Mouse (Mus musculus) spleen, postnatal 36 days (tissue): Measurements from ENCODE around the gene Zfp866.

ENCODE experiments used
- DNase-seq, 2 experiments: peaks; one replicate each; pipeline ENCODE4 v3.0.0; 2022; ENCODE audit warnings: low spot score in 2 of 2, mixed read lengths in 1 of 2

Zfp866 gene

DNA sequence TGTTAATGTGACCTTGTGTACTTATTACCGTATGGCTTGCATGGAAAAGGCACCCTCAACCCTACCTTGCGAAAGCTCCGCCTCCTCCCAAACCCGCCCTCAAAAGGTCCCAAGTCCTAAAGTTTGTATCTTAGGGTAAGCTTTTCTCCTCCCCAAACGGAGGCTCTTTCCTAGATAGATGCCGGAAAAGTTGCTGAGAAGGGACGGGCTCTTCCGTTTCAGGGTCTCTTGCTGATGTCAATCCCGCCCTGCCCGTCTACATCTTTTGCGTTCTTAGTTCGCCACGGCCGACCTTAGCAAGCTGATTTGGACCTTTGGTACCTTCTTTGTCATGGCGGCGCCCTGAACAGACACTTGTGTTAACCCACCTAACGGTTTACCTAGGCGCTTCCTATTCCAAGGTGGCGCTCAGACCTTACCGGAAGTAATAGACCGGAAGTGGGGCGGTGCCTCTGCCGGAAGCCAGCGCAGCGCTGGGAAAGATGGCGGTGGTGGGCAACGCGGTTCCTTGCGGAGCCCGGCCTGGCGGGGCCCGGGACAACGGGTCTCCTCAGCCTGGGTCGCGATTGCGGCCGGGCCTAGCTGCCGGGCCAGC, at the start of gene Zfp866, which contains the start of gene Atp13a1:
TSS of gene Zfp866 (minus strand) at position 406 of the 595 bp plus-strand sequence.
TSS of gene Atp13a1 (plus strand) at position 391 of the 595 bp plus-strand sequence.
- peak; percentile 90 to 92 for DNase-seq

DNA sequence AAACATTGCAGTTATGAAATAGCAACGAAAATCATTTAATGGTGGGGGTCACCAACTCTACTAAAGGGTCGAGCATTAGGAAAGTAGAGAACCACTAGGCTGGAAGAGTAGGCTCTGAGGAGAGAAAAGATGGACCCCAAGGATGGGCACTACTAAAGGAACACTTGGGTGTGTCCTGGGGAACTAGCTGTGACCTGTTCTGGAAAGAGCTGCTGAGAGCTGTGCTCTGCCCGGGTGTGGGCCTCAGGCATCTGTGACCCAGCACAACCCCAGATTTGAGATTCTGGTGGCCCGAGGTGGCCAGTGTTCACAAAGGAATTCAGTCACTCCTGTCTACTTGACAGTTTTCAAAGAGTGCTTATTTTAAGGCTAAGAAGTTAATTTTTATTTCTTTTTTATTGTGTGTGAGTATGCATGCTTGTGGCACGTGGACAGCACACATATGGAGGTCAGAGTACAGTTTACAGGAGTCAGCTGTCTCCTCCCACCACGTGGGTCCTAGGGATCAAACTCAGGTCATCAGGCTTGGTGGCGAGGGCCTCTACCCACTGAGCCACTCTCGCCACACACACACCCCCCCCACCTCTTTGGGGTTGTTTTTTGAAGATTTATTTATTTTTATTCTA, 46.2 kb upstream of the Zfp866 start:
- no peak for DNase-seq

DNA sequence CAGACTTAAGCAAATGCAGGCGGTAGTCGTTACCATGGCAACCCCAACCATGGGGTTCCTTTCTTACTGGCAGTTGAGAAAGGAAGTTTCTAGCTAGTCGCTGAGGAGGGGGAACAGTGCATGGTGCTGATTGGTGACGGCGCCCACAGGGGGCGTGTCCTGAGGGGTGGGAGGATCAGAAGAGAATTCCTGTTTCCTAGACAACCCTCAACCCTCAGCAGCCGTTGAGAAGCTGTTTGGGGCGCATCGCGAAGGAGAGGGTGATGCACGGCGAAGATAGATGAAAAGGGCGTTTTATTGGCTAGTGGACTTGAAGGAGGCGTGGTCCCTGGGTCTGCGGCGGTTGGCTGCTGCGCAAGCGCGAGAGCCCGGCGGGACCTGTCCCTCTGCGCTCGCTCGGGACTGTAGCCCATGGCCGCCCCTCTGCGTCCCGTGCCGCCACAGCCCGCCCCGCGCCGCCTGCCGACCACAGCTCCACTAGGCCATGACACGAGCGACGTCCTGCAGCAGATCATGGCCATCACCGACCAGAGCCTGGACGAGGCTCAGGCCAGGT, 41.4 kb upstream of the Zfp866 start, which contains the start of gene Pbx4:
TSS of gene Pbx4 (plus strand) at position 194 of the 556 bp plus-strand sequence.
- peak; percentile 95 for DNase-seq

GRCm38 (mm10) chr8:69826371-69826770, 35.4 kb upstream of the Zfp866 start:
- no peak for DNase-seq

DNA sequence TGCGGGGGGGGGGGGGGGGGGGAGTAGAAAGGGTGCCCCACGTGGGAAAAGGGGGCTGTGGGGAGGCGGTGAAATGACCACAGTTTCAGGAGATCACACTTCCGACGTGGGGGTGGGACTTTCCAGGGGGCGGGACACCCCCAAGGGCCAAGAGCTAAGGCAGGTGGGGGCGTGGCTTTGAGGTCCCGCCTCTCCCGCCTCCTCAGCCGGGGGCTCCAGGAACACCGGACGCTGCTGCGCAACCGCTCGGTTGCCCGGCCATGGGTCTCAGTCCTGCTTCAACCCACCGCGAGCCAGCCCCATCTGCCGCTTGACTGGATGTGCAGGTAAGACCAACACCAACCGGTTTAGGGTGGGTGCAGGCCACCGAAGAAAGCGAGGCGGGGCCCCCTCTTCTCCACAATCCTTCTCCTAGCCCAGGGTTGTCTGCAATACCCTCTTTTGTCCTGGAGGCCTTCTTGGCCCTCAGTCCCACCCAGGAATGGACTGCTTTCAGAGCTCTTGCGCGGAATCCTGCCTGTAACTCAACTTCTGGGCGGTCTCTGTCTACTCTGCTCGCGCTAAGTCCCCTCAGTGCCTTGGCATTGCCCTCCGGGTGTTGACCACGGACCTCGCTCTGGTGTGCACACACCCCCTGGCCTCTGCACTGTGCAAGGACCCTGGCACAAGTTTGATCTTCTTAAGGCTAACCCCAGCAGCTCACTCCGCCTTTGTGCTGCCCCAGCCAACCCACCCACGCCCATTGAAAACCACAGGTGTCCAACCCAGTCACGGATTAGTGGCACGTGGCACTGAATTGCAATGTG, 31.6 kb upstream of the Zfp866 start, which contains the start of gene Lpar2:
TSS of gene Lpar2 (plus strand) at position 44 of the 806 bp plus-strand sequence.
- DNase-seq: peak; percentile 77 to 79

GRCm38 (mm10) chr8:69821971-69822385, 31.0 kb upstream of the Zfp866 start:
- DNase-seq: peak in 1 of 2 experiments; percentile 24

DNA sequence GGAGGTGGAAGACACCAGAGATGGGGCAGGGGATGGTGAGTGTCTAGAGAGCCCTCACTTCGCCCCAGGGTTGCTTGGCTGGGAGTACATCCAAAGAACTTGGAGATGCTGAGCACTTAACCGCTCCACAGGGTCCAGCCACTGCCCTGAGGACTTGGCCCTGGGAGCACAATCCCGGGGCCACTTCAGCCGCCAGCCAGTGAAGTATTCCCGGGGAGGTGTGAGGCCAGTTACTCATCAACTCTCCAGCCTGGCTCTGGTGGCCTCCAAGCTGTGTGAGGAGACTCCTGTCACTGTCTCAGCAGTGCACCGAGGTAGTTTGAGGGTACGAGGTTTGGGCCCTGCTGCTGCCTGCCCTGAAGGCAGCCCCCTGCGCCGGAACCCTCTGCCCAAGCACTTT, 29.5 kb upstream of the Zfp866 start:
- no peak for DNase-seq

GRCm38 (mm10) chr8:69815396-69815795, 24.4 kb upstream of the Zfp866 start:
- no peak for DNase-seq

GRCm38 (mm10) chr8:69814881-69815280, 23.9 kb upstream of the Zfp866 start:
- DNase-seq: no peak

DNA sequence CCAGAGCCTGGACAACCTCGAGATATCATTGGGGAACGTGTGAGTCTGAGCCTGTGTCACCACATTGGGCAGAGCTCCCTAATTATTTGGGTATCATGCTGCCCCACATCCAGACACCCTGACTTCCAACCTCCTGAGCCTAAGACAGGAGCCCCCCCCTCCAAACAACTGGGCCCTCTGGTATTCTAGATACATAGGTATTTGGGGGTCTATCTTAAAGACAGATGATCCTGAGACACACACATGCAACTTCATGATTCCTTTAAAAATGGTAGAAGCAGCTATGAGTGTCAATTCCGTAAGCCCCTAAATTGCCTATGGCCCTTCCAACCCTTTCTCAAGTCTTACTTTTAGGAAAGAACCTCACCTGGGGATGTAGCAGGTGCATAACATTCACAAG, 18.8 kb upstream of the Zfp866 start:
- no peak for DNase-seq

- DNase-seq: peak; percentile 71 to 76
Measured at GRCm38 (mm10) chr8:69808864-69809403, 18.0 kb upstream of the Zfp866 start.

DNA sequence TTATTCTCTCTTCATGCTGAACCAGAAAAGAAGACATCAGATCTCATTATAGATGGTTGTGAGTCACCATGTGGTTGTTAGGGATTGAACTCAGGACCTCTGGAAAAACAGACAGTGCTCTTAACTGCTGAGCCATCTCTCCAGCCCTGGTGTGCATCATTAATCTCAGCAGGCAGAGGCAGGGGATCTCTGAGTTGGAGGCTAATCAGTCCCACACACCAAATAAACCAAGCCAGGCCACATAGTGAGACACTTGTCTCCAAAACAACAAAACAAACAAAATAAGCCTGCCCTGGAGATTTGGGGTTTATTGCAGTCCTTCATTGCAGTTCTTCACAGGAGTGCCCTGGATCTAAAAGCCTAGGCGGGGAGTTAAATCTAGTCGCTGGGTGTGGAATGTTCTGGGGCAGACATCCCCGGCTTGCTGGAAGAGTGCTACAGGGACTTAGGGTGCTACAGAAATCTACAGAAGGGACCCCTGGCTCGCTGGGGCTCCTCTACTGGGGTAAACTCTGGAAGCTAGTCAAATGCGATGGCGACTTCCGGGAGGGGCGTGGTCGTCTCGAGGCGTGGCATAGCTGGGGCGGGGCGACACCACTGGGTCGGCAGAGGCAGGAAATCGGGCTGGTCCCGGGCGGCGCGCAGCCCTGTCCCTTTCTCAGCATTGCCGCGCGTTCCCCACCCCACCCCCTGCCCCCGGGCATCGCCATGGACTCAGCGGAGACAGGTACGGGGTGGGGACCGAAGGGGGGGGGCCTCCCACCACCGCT, 17.3 kb upstream of the Zfp866 start, which contains the start of gene Gmip:
TSS of gene Gmip (plus strand) at position 586 of the 770 bp plus-strand sequence.
- DNase-seq: peak; percentile 91

GRCm38 (mm10) chr8:69807236-69807635, 16.3 kb upstream of the Zfp866 start:
- DNase-seq: no peak

- DNase-seq: no peak
Measured at GRCm38 (mm10) chr8:69805491-69805890, 14.5 kb upstream of the Zfp866 start.

GRCm38 (mm10) chr8:69805086-69805485, 14.1 kb upstream of the Zfp866 start:
- DNase-seq: no peak

- DNase-seq: no peak
Measured at GRCm38 (mm10) chr8:69804537-69804936, 13.6 kb upstream of the Zfp866 start.

- no peak for DNase-seq
Measured at GRCm38 (mm10) chr8:69803366-69803765, 12.4 kb upstream of the Zfp866 start.

DNA sequence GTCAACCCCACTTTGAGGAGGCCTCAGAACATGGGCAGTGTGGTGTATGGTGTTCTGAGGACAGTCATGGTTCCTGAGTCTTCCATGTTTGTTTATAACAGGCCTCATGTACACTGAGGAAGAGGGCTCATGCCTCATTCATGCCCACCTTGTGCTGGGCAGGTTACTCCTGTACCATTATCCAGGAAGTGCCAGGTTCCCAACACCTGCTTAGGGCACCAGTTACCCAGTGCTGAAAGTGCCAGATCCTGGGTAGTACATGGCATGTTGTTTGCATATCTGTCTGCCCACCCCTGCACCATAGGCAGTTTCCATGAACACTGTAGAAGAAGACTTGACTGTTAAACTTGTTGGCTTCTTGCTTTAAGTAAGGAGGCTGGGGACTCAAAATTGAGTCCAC, 11.2 kb upstream of the Zfp866 start:
- DNase-seq: no peak

- DNase-seq: no peak
Measured at GRCm38 (mm10) chr8:69801796-69802195, 10.8 kb upstream of the Zfp866 start.

- no peak for DNase-seq
Measured at GRCm38 (mm10) chr8:69799946-69800345, 9.0 kb upstream of the Zfp866 start.

DNA sequence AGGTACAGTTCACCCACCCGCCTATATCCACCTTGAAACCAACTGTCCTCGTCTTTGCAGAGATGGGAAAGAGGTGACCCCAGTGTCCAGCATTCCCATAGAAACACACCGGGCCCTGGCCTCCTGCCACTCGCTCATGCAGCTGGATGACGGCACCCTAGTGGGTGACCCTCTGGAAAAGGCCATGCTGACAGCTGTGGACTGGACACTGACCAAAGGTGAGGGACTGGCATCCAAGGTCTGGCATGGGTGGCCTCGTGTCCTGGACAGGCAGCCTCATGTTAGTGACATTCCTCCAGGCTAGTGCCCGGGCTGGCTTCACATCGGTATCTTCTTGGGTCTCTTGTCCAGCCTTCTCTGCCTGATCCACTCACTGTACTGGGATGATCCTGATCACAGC, 8.3 kb upstream of the Zfp866 start:
- DNase-seq: no peak
